22 mouse cellular contexts compared by ENCODE assay signal in genomic region chr3:121903695-121904094, GRCm38 (mm10). TPM values are rescaled to one million over a fixed set of nuclear protein-coding genes. Genes with fewer than 3 reads are reported as not detected.
DNase-seq lines count a peak whose midpoint lies in the region; TF ChIP-seq lines count a peak whose summit lies in the region.
"Had no signal": no experiment of that assay in that cellular context is flagged by ENCODE, and none has a peak within 500 bp of the region (broad histone marks: within the 10 kb centered on the region; RNA-seq: fewer than 3 reads in every experiment).

No protein-coding gene starts in this region.

- peak; percentile 15 for DNase-seq in kidney, adult 11 months
- DNase-seq in kidney, adult 9 months: no peak
- DNase-seq in 3T3-L1 (ENCODE audit: low read depth, low spot score): peak; percentile 60
- DNase-seq in kidney, postnatal 10 days: peak; percentile 38
- DNase-seq in cerebellum, postnatal 36 days: no peak
- DNase-seq in adrenal gland, adult 18-20 months (ENCODE audit: low spot score in 2 of 2): no peak
- DNase-seq in cerebellum, adult 2 months: no peak
- DNase-seq: adrenal gland, adult 8-10 months; cerebellum, adult 11 months; cerebellum, postnatal 14 days; embryo, embryonic 11 days; gastrocnemius, postnatal 36 days; right cerebral cortex, postnatal 25 days; thymus, adult 2 months had no signal

- no peaks in the 10 kb centered on the region for H3K27me3 ChIP-seq in cerebellum, adult 2 months (ENCODE audit: control insufficient read depth, insufficient read depth, low read length)
- H3K27me3 ChIP-seq: CH12.LX; forebrain, embryonic 13.5 days; limb, embryonic 15.5 days; neural tube, embryonic 15.5 days had no signal

- H3K4me3 ChIP-seq in brown adipose tissue, adult 24 weeks (ENCODE audit: insufficient read depth, low read depth, low read length): no peak overlapping the region
- no peak overlapping the region for H3K4me3 ChIP-seq in cerebellum, adult 2 months (replicated peaks; ENCODE audit: insufficient read depth, low read depth, low read length)
- H3K4me3 ChIP-seq: forebrain, embryonic 13.5 days; hindbrain, embryonic 10.5 days; limb, embryonic 15.5 days; megakaryocyte, embryonic 14.5 days; neural tube, embryonic 15.5 days had no signal

- no peak for TF ChIP-seq POLR2A in cerebellum, adult 2 months (IDR thresholded peaks at IDR 0.05; ENCODE audit: borderline replicate concordance, insufficient read depth, low read length)

- WGBS in cerebellum, adult 2 months: 81% methylated on average over 8 of the region's 8 CpGs

- H3K4me1 ChIP-seq in brown adipose tissue, adult 24 weeks (ENCODE audit: control insufficient read depth, insufficient read depth, insufficient read length, low read length): peaks cover 34% of the 10 kb centered on the region
- no peaks in the 10 kb centered on the region for H3K4me1 ChIP-seq in cerebellum, adult 2 months (ENCODE audit: control insufficient read depth, insufficient read depth, low read length)
- H3K4me1 ChIP-seq: forebrain, embryonic 13.5 days; hindbrain, embryonic 10.5 days; neural tube, embryonic 15.5 days had no signal

- peak overlapping the region; percentile 92 for H3K27ac ChIP-seq in brown adipose tissue, adult 24 weeks (replicated peaks; ENCODE audit: low read depth, low read length)
- H3K27ac ChIP-seq in cerebellum, adult 2 months (ENCODE audit: insufficient read depth, low read length): no peak overlapping the region
- H3K27ac ChIP-seq: forebrain, embryonic 13.5 days; hindbrain, embryonic 10.5 days; hindbrain, postnatal 0 days; limb, embryonic 15.5 days; neural tube, embryonic 15.5 days had no signal

- TF ChIP-seq CTCF in cerebellum, adult 2 months (IDR thresholded peaks at IDR 0.05; ENCODE audit: borderline replicate concordance, insufficient read depth, low read depth, low read length): no peak

RNA-seq across cellular contexts. Expression of gene Arhgap29, which starts 48.6 kb away (rescaled TPM):
- polyA plus RNA-seq in brown adipose tissue, adult 24 weeks (2012; ENCODE audit: insufficient read depth, insufficient read length, missing spikeins): 73.7 and 81.7 TPM in 2 replicates
- total RNA-seq in adrenal gland, adult 18-20 months (2021): 10 to 100 TPM; 48.6 to 58.7 TPM
- polyA plus RNA-seq in cerebellum, adult 2 months (2012; rRNA removed): 9.1 and 10.8 TPM in 2 replicates

Comparison
In these comparisons a context has a peak if more than half of its experiments do, and no peak if none do; other contexts are left out.
1. DNase-seq: peak in kidney, adult 11 months (single experiment), 3T3-L1 (single experiment) and kidney, postnatal 10 days (single experiment); none in kidney, adult 9 months (single experiment), cerebellum, postnatal 36 days (0 of 2), adrenal gland, adult 18-20 months (0 of 2) and cerebellum, adult 2 months (0 of 2).